Mouse (Mus musculus) liver, embryonic 16.5 days (tissue): ENCODE data around the gene Gm9112. TPM values are rescaled to one million over a fixed set of nuclear protein-coding genes. Genes with fewer than 3 reads are reported as not detected.

Experiments
- polyA plus RNA-seq: library from polyadenylated mRNA; unstranded; fragments of >200 nt; fragmentation: Nextera tagmentation; extraction: Ambion mirVana; gene quantifications from 2 replicates; pipeline ENCODE4 v1.2.1, GENCODE M21; 2015

Gene Gm9112
- polyA plus RNA-seq, 1 experiment from 2014 or later = not detected

Other genes starting within 250 kb of the Gm9112 start
- 2.0 and 2.1 TPM in 2 replicates for gene Hdac8, start 202.3 kb downstream of the Gm9112 start, polyA plus RNA-seq
- gene Phka1, start 63.4 kb downstream of the Gm9112 start, polyA plus RNA-seq = 0.71 and 1.1 TPM in 2 replicates
- gene Gm3880, start 20.7 kb downstream of the Gm9112 start, polyA plus RNA-seq = not detected in 2 replicates
- gene Dmrtc1b, start 230 bp upstream of the Gm9112 start, polyA plus RNA-seq = not detected in 2 replicates
- not detected in 2 replicates for gene Dmrtc1c1, start 95.3 kb upstream of the Gm9112 start, polyA plus RNA-seq
- not detected in 2 replicates for gene Dmrtc1c2, start 147.0 kb upstream of the Gm9112 start, polyA plus RNA-seq
- not detected in 2 replicates for gene 1700031F05Rik, start 160.3 kb upstream of the Gm9112 start, polyA plus RNA-seq
- gene Dmrtc1a, start 201.1 kb upstream of the Gm9112 start, polyA plus RNA-seq = not detected in 2 replicates
- gene 1700011M02Rik, start 201.3 kb upstream of the Gm9112 start, polyA plus RNA-seq = not detected in 2 replicates
- gene 1700018G05Rik, start 220.7 kb upstream of the Gm9112 start, polyA plus RNA-seq = not detected in 2 replicates